Mouse (Mus musculus) lung, postnatal 0 days (tissue): ENCODE measurements around the gene Fgf2.

Source experiments
- CTCF ChIP-seq: IDR thresholded peaks from 2 replicates; pipeline ENCODE4 v1.5.1; 2016; ENCODE audit warnings: antibody characterized with exemption, mild to moderate bottlenecking
- EP300 ChIP-seq: IDR thresholded peaks from 2 replicates; pipeline ENCODE4 v1.6.1; 2016; ENCODE audit warnings: antibody characterized with exemption, mild to moderate bottlenecking, control low read depth

DNA sequence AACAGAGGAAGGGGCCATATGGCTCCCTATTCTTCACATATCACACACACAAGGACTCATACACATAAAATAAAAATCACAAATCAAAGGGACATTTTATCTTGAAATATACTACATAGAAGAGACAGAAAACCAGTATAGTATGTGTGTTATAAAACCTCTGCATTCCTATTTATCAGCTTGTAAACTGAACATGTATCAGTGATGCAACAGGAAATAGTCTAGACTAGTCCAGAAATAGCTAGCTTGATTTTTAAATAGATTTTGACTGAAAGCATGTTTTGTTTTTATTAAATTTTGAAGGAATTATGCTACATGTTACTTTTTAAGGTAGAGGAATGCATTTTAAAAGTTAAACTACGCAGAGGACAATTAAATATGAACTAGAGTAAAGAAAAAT lies 18.2 kb upstream of the Fgf2 start:
- no peak for TF ChIP-seq CTCF
- TF ChIP-seq EP300: no peak
